Mouse (Mus musculus): ENCODE measurements at regions not wholly inside any gene's neighbourhood (a gene's known extent, or its start where the extent isn't known, plus 50 kb on each side); places are given as distances from the start of the nearest gene placed in this dataset.
"Not testable (repeated sequence)": the region's sequence is repeated elsewhere in the genome, so short reads cannot be mapped to it uniquely, and the experiment has no call there.

DNA sequence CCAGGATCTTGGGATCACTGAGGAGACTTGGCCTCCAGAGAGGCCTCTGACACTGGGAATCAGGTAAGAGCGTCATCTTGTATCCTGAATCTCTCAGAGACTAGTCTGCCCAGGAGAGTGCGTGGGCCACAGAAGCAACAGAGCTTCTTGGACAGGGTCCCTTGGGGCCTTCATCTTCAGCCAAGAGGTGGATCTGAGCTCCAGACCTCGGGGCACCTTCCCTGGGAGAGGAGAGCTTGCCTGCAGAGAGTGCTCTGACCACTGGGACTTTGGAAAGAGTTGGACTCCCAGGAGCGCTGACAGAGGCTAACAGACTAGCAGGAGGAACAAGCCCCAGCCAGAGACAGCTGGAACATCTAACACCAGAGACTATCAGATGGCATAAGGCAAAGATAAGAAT lies 73.9 kb upstream of the Gm15319 start:
- not testable (repeated sequence) for DNase-seq (ENCODE audit: extremely low spot score)

DNA sequence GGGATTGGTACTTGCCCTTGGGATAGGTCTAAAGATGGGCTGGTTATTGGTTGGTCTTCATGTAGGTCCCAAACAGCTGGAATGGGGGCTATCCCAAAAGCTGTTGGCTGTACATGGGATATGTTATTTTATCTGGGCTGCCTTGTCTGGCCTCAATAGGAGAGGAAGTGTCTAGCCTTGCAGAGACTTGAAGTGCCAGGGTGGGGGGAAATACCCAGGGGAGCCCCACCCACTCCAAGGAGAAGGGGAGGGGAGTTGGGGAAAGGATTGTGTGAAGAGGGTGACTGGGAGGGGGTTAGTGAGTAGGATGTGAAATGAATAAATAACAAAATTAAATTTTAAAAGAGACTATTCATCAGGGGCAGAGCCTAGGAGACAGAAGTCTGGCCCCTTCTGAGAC lies 70.2 kb upstream of the Gm15319 start:
- not testable (repeated sequence) for DNase-seq (ENCODE audit: extremely low spot score)

DNA sequence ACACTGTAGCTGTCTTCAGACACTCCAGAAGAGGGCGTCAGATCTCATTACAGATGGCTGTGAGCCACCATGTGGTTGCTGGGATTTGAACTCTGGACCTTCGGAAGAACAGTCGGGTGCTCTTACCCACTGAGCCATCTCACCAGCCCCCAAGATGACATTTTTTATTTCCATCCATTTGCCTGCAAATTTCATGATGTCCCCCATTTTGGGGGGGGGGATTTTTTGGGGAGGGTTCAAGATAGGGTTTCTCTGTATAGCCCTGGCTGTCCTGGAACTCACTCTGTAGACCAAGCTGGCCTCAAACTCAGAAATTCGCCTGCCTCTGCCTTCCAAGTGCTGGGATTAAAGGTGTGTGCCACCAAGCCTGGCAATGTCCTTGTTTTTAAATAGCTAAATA lies 66.5 kb upstream of the Gm15319 start:
- not testable (repeated sequence) for DNase-seq (ENCODE audit: extremely low spot score)

DNA sequence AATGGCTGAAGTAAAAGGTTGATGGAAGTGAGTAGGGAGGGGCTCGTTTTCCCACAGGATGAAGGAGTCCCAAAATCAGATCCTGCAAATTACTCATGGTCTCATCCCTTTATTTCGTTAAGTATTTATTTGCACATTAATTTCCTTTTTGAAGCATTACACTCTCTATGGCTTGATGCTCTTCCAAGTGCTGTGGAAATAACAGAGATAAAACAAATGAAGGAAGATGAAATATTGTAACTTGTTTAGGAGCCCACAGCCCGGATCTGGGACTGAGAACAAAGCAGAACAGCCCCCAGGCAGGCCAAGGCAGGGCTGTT lies 61.9 kb upstream of the Gm15319 start:
- DNase-seq (ENCODE audit: extremely low spot score), result peak; percentile 16

GRCm38 (mm10) chr8:20424104-20424902 lies 61.3 kb upstream of the Gm15319 start:
- peak; percentile 95 for DNase-seq (ENCODE audit: extremely low spot score)

- DNase-seq (ENCODE audit: extremely low spot score), result not testable (repeated sequence)
Observed at GRCm38 (mm10) chr8:20420807-20421206, 57.8 kb upstream of the Gm15319 start.

All from embryo, embryonic 9.5 days (tissue).